Mouse (Mus musculus): ENCODE results near the gene Usp46. TPM values are rescaled to one million over a fixed set of nuclear protein-coding genes. Genes with fewer than 3 reads are reported as not detected.

Usp46 gene
- polyA plus RNA-seq, 1 experiment from 2014 or later: 41.6 TPM

DNA sequence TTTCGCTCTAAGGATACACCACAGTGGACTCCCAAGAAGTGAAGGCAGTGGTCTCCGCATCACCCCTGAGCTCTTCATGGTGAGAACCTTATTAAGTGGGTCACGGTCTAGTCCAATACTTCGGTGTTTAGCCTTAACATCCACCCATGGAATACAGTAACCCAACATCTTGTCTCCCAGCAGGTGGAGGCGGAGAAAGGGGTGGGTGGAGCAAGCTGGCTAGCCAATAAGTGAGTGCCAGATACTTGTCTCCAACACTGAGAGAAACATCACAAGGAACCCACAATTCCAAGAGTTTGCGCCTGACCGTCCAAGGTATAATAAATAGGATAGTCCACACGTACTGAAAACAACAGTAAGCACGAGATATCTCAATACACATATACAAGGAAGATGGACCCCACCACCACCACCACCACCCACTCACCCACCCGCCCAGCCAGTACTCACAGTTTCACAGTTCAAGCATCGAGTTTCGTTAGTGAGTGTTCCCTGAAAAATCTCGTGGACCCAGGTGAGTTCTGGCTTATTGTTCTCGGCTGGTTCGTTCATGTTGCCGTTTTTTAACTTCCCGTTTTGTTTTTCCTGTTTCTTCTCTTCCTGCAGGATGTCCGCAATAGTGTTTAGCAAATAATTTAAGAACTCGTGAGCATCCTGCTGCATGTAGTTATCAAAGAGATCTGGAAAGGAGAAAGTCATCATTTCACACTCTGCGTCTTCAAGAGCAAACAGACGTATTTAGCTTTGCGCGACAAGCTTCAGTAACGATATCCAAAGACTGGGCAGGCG lies 39.3 kb downstream of the Usp46 start:
- no peaks in the 10 kb centered on the region for H3K27me3 ChIP-seq (ENCODE audit: control insufficient read depth, insufficient read depth, low read length)
- H3K4me2 ChIP-seq (replicated peaks; ENCODE audit: low read depth, low read length): no peak overlapping the region
- H3K9ac ChIP-seq (replicated peaks; ENCODE audit: low read depth, low read length): no peak overlapping the region
- peak overlapping the region; percentile 33; the same call in 1 of the 2 replicates for H3K27ac ChIP-seq (ENCODE audit: low read length)
- WGBS: 87% methylated on average over 25 of the region's 25 CpGs
- H3K9me3 ChIP-seq (ENCODE audit: control insufficient read depth, low read depth, low read length): no peaks in the 10 kb centered on the region
- ATAC-seq (ENCODE audit: insufficient number of reproducible peaks, insufficient read depth, low FRiP score, low read depth): no peak
- H3K36me3 ChIP-seq (ENCODE audit: control insufficient read depth, insufficient read depth, low read length): peaks cover 25% of the 10 kb centered on the region
- no peak overlapping the region for H3K4me3 ChIP-seq (ENCODE audit: low read depth, low read length)
- H3K4me1 ChIP-seq (ENCODE audit: control insufficient read depth, insufficient read depth, low read length): peaks cover 13% of the 10 kb centered on the region; the same call in 1 of the 2 replicates

DNA sequence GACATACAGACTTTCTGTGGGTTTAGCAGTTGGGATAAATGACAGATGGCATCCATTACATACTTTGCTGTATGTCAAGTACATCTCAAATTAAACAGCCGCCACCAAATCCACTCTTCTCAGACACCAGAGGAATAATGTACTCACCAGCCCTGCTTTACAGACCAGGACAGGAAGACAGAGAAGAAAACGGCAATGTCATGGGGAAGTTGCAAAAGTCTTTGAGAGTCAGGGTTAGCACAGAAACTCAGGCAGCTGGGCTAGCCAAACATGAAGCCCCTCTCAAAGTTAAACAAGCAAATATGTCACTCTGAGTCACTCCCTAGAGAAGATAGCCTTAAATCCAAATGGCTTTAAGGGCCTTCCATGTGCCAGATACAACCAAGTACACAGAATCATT lies 40.0 kb downstream of the Usp46 start:
- peak overlapping the region; percentile 33; the same call in 1 of the 2 replicates for H3K27ac ChIP-seq (ENCODE audit: low read length)
- no peak for ATAC-seq (ENCODE audit: insufficient number of reproducible peaks, insufficient read depth, low FRiP score, low read depth)
- peaks cover 13% of the 10 kb centered on the region; the same call in 1 of the 2 replicates for H3K4me1 ChIP-seq (ENCODE audit: control insufficient read depth, insufficient read depth, low read length)
- peaks cover 25% of the 10 kb centered on the region for H3K36me3 ChIP-seq (ENCODE audit: control insufficient read depth, insufficient read depth, low read length)
- no peak overlapping the region for H3K4me2 ChIP-seq (replicated peaks; ENCODE audit: low read depth, low read length)
- H3K27me3 ChIP-seq (ENCODE audit: control insufficient read depth, insufficient read depth, low read length): no peaks in the 10 kb centered on the region
- 48% methylated on average over 2 of the region's 2 CpGs for WGBS
- no peak overlapping the region for H3K4me3 ChIP-seq (ENCODE audit: low read depth, low read length)
- H3K9ac ChIP-seq (replicated peaks; ENCODE audit: low read depth, low read length): no peak overlapping the region
- H3K9me3 ChIP-seq (ENCODE audit: control insufficient read depth, low read depth, low read length): no peaks in the 10 kb centered on the region

DNA sequence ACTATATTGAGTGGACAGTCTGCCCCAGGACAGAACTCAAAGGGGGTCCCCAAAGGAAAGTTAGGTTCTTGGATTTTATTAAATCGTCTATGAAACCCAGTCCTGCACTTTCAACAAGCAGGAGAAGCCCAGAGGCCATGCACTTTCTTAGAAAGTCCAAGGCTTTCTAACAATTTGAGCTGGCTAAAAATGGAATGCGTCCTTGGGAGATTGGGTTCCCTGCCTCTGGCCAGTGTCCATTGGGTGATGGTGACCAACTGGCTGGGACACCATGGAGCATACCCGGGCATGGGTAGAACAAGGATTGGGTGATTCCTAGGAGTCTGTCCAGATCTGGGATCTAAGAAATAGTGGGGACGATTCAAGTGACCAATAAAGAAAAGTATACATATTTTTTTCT lies 47.7 kb downstream of the Usp46 start:
- H3K36me3 ChIP-seq (ENCODE audit: control insufficient read depth, insufficient read depth, low read length): peaks cover 17% of the 10 kb centered on the region; the same call in 1 of the 2 replicates
- no peak overlapping the region for H3K4me2 ChIP-seq (replicated peaks; ENCODE audit: low read depth, low read length)
- no peak overlapping the region for H3K4me3 ChIP-seq (ENCODE audit: low read depth, low read length)
- WGBS: 92% methylated on average over 4 of the region's 4 CpGs
- H3K9ac ChIP-seq (replicated peaks; ENCODE audit: low read depth, low read length): no peak overlapping the region
- no peak for ATAC-seq (ENCODE audit: insufficient number of reproducible peaks, insufficient read depth, low FRiP score, low read depth)
- no peak overlapping the region for H3K27ac ChIP-seq (ENCODE audit: low read length)
- H3K27me3 ChIP-seq (ENCODE audit: control insufficient read depth, insufficient read depth, low read length): no peaks in the 10 kb centered on the region
- H3K4me1 ChIP-seq (ENCODE audit: control insufficient read depth, insufficient read depth, low read length): peaks cover 8% of the 10 kb centered on the region
- H3K9me3 ChIP-seq (ENCODE audit: control insufficient read depth, low read depth, low read length): no peaks in the 10 kb centered on the region

DNA sequence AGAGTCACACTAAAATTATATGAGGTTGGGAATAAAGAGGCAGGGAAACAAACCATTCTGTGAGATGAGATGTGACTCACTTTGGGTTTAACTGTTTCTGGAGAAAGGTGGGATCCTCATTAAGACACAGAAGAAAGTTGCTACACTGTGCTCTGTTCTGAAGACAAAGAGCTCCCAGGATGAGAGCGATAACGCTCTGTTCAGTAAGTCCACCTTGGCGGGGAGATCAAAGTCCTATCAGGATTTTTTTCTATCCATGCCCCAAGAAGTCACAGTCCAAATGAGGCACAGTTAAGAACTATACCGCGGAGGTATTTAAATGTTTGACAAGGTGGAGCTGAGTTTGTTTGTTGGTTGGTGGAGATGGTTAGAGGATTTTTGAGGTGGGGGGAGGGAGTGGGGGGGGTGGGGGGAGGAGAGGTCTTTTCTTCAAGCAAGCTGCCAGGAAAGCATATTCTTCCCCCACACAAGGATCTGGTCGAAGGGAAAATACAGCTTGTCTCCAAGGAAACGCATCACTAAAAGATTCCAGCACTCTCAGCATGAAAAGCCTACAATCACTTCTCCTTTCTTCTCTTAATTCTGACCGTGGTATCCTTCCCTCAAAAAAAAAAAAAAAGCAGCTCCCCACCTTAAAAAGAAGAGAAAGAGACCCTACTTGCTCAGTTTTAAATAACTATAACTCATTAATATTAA lies 49.2 kb downstream of the Usp46 start:
- Histone ChIP-seq H3K4me1 (ENCODE audit: control insufficient read depth, insufficient read depth, low read length) (peaks cover 8% of the 10 kb centered on the region), H3K27me3 (ENCODE audit: control insufficient read depth, insufficient read depth, low read length) (no peaks in the 10 kb centered on the region), H3K27ac (ENCODE audit: low read length) (no peak overlapping the region), H3K9me3 (ENCODE audit: control insufficient read depth, low read depth, low read length) (no peaks in the 10 kb centered on the region), H3K36me3 (ENCODE audit: control insufficient read depth, insufficient read depth, low read length) (peaks cover 13% of the 10 kb centered on the region; the same call in 1 of the 2 replicates), H3K4me2 (replicated peaks; ENCODE audit: low read depth, low read length) (no peak overlapping the region), H3K4me3 (ENCODE audit: low read depth, low read length) (no peak overlapping the region), H3K9ac (replicated peaks; ENCODE audit: low read depth, low read length) (no peak overlapping the region)
- WGBS: 81% methylated on average over 8 of the region's 8 CpGs
- no peak for ATAC-seq (ENCODE audit: insufficient number of reproducible peaks, insufficient read depth, low FRiP score, low read depth)

DNA sequence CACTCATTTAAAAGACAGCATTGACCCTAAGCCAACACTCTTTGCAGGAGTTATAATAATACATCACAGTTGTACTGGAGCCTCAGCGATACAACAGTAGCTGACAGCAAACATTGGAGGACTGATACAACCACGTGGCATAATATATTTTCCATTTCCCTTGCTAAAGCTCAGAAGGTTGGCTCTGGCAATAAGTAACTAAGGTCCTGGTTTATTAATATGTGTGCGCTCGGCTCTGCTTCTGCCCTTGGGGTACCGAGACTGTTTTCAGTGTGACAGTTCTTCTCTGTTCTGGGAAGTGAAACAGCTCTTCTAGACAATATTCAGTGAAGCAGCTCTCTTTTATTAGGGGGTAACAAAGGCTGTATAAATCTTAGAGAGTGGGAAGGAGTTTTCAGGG lies 50.7 kb downstream of the Usp46 start:
- Histone ChIP-seq H3K4me2 (replicated peaks; ENCODE audit: low read depth, low read length) (no peak overlapping the region), H3K27ac (ENCODE audit: low read length) (no peak overlapping the region), H3K9ac (replicated peaks; ENCODE audit: low read depth, low read length) (no peak overlapping the region), H3K36me3 (ENCODE audit: control insufficient read depth, insufficient read depth, low read length) (peaks cover 13% of the 10 kb centered on the region; the same call in 1 of the 2 replicates), H3K9me3 (ENCODE audit: control insufficient read depth, low read depth, low read length) (no peaks in the 10 kb centered on the region), H3K4me3 (ENCODE audit: low read depth, low read length) (no peak overlapping the region), H3K27me3 (ENCODE audit: control insufficient read depth, insufficient read depth, low read length) (no peaks in the 10 kb centered on the region), H3K4me1 (ENCODE audit: control insufficient read depth, insufficient read depth, low read length) (peaks cover 8% of the 10 kb centered on the region)
- no peak for ATAC-seq (ENCODE audit: insufficient number of reproducible peaks, insufficient read depth, low FRiP score, low read depth)
- 85% methylated on average over 5 of the region's 5 CpGs for WGBS

DNA sequence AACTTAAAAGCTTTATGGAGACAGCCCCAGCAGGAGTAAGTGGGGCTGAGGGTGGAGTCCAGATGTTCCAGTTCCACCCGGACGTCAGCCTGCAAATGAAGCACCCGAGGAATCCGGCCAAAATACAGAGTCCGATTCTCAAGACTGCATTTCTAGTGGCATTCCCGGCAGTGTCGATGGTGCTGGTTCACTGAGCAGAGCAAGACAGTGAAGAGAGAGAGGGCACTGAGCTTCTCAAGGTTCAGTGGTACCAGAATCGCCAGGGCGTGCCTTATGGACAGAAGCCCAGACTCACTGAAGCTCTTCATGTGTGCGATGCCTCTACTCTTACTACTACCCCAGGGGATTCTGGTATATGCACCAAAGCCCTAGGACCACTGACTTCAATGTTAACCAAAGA lies 56.6 kb downstream of the Usp46 start:
- Histone ChIP-seq H3K9ac (replicated peaks; ENCODE audit: low read depth, low read length) (no peak overlapping the region), H3K4me1 (ENCODE audit: control insufficient read depth, insufficient read depth, low read length) (no peaks in the 10 kb centered on the region), H3K4me3 (ENCODE audit: low read depth, low read length) (no peak overlapping the region), H3K27me3 (ENCODE audit: control insufficient read depth, insufficient read depth, low read length) (no peaks in the 10 kb centered on the region), H3K27ac (ENCODE audit: low read length) (no peak overlapping the region), H3K9me3 (ENCODE audit: control insufficient read depth, low read depth, low read length) (no peaks in the 10 kb centered on the region), H3K36me3 (ENCODE audit: control insufficient read depth, insufficient read depth, low read length) (peaks cover 16% of the 10 kb centered on the region; the same call in 1 of the 2 replicates), H3K4me2 (replicated peaks; ENCODE audit: low read depth, low read length) (no peak overlapping the region)
- ATAC-seq (ENCODE audit: insufficient number of reproducible peaks, insufficient read depth, low FRiP score, low read depth): no peak
- WGBS: 83% methylated on average over 10 of the region's 10 CpGs

- no peak for ATAC-seq (ENCODE audit: insufficient number of reproducible peaks, insufficient read depth, low FRiP score, low read depth)
These were observed 60.6 kb downstream of the Usp46 start for GRCm38 (mm10) chr5:74007492-74008070.

DNA sequence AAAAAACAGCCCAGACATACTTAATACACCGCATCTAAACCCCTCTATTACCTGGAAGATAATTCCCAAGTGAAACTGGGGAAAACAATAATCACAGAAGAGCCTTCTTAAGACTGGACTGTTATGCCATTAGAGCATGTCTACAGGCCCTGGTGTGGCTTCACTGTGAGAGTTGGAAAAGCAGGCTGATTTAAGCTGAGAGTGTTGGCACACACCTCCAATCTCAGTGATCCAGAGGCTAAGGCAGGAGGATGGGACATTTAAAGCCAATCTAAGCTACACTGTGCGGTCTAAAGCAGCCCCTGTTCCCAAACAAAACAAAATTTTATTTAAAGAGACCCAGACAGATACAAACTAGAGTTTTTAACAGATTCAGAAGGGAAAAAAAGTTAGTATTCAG lies 62.3 kb downstream of the Usp46 start:
- H3K36me3 ChIP-seq (ENCODE audit: control insufficient read depth, insufficient read depth, low read length): peaks cover 22% of the 10 kb centered on the region
- no peaks in the 10 kb centered on the region for H3K4me1 ChIP-seq (ENCODE audit: control insufficient read depth, insufficient read depth, low read length)
- H3K27ac ChIP-seq (ENCODE audit: low read length): no peak overlapping the region
- H3K9ac ChIP-seq (replicated peaks; ENCODE audit: low read depth, low read length): no peak overlapping the region
- 100% methylated on average over 2 of the region's 2 CpGs for WGBS
- H3K4me3 ChIP-seq (ENCODE audit: low read depth, low read length): no peak overlapping the region
- no peak overlapping the region for H3K4me2 ChIP-seq (replicated peaks; ENCODE audit: low read depth, low read length)
- ATAC-seq (ENCODE audit: insufficient number of reproducible peaks, insufficient read depth, low FRiP score, low read depth): no peak
- no peaks in the 10 kb centered on the region for H3K9me3 ChIP-seq (ENCODE audit: control insufficient read depth, low read depth, low read length)
- no peaks in the 10 kb centered on the region for H3K27me3 ChIP-seq (ENCODE audit: control insufficient read depth, insufficient read depth, low read length)

More at GRCm38 (mm10) chr5:74007492-74008070, 60.6 kb downstream of the Usp46 start:
- H3K27ac ChIP-seq (ENCODE audit: low read length): no peak overlapping the region
- H3K4me3 ChIP-seq (ENCODE audit: low read depth, low read length): no peak overlapping the region
- H3K27me3 ChIP-seq (ENCODE audit: control insufficient read depth, insufficient read depth, low read length): no peaks in the 10 kb centered on the region
- no peaks in the 10 kb centered on the region for H3K9me3 ChIP-seq (ENCODE audit: control insufficient read depth, low read depth, low read length)
- 57% methylated on average over 3 of the region's 3 CpGs for WGBS
- no peak overlapping the region for H3K4me2 ChIP-seq (replicated peaks; ENCODE audit: low read depth, low read length)
- H3K4me1 ChIP-seq (ENCODE audit: control insufficient read depth, insufficient read depth, low read length): no peaks in the 10 kb centered on the region
- H3K36me3 ChIP-seq (ENCODE audit: control insufficient read depth, insufficient read depth, low read length): peaks cover 14% of the 10 kb centered on the region; the same call in 1 of the 2 replicates
- no peak overlapping the region for H3K9ac ChIP-seq (replicated peaks; ENCODE audit: low read depth, low read length)

Measured in stomach, embryonic 14.5 days (tissue).